Mouse (Mus musculus) spleen, postnatal 0 days (tissue): ENCODE data around the gene Fut9. TPM values are rescaled to one million over a fixed set of nuclear protein-coding genes. Genes with fewer than 3 reads are reported as not detected.

Experiments used
- polyA plus RNA-seq: library from polyadenylated mRNA; unstranded; fragments of >200 nt; fragmentation: Nextera tagmentation; extraction: Ambion mirVana; gene quantifications from 2 replicates; pipeline ENCODE4 v1.2.1, GENCODE M21; 2015

The Fut9 gene
- not detected in 2 replicates for polyA plus RNA-seq

DNA sequence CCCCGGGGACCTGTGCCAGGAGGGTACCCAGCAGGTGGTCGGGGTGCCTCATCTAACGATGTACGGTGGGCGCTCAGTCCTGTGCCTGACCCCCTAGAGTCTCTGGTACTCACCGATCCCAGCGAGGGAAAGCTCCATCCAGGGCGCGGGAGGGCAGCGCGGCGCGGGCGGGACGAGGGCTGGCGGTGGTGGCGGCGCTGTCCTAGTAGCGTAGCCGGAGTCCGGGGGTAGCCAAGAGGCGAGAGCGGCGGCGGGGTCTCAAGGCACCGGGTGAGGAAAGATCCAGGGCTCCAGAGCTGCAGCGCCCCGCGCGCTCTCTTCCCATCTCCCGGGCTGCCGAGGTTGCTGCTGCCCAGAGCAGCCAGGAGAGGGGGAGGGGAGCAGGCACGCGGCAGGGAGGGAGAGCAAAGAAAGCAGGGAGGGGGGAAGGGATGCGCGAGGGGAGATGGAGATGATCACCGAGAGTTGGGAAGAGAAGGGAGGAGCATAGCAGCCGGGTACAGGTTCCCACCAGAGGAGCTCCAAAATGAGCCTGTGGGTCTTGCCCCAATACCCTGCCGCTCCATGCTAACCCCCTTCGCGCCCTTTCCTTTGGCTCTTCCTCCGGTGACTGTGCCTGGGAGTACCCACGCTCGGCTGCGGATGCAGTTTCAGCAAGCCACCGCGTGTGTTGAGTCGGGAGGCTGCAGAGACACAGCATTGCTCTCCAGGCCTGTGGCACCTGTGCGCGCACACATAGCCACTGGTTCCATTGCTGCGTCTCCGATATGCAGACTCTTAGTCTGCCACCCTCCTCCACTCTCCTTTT lies at the start of gene Fut9:
Gene Fut9, minus strand, starts transcription at position 769 of the 808 bp plus-strand sequence.

